ENCODE assay signal across 9 mouse cellular contexts in the genomic region with DNA sequence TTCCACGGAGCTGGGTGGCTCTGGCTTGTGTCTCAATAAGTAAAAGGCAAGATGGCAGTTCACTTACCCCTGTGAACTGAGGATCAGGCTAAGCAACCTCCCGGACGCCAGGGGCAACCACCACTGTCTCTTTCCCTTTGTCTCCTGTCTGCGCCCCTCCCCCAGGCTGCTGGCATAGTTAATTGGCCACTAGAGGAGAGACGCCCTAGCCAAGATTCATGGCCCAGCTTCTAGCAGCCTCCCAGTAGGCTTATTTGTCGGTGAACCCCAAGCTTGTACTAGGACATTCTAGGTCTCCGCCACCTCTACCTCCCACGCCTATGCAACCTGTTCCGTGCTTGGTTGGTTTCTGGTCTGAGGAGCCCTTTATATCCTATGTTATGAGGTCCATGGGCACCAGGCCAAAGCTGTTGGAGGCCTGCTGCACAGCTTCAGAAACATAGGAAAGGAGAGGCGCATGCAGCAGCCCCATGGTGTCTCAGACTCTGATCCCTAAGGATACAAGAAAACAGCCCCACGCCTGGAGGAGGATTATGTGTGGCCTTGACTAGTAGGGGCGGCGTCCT. TPM values are rescaled to one million over a fixed set of nuclear protein-coding genes. Genes with fewer than 3 reads are reported as not detected.
A peak's percentile ranks its signal among the peaks of the same experiment; 100 is the strongest.
DNase-seq lines count a peak whose midpoint lies in the region; ATAC-seq and TF ChIP-seq lines count a peak whose summit lies in the region.
"Had no signal": no experiment of that assay in that cellular context is flagged by ENCODE, and none has a peak within 500 bp of the region (broad histone marks: within the 10 kb centered on the region; RNA-seq: fewer than 3 reads in every experiment).

No protein-coding gene starts in this region.

- peak overlapping the region; percentile 99 for H3K4me2 ChIP-seq in limb, embryonic 13.5 days (replicated peaks)
- peak overlapping the region; percentile 47 for H3K4me2 ChIP-seq in neural tube, embryonic 11.5 days (ENCODE audit: low read depth)

- WGBS in kidney, adult 2 months: 40% methylated on average over 13 of the region's 13 CpGs
- 44% methylated on average over 13 of the region's 13 CpGs for WGBS in limb, embryonic 13.5 days
- WGBS in neural tube, embryonic 11.5 days: 48% methylated on average over 13 of the region's 13 CpGs

- TF ChIP-seq EP300 in ES-Bruce4 (IDR thresholded peaks at IDR 0.05; ENCODE audit: insufficient read depth, low read depth, low read length): no peak

- H3K27me3 ChIP-seq in kidney, adult 2 months (replicated peaks; ENCODE audit: control insufficient read depth, insufficient read depth, low read length): no peaks in the 10 kb centered on the region
- H3K27me3 ChIP-seq in ES-Bruce4 (ENCODE audit: control insufficient read depth, insufficient read depth, low read length, poor library complexity, severe bottlenecking): no peaks in the 10 kb centered on the region
- H3K27me3 ChIP-seq in limb, embryonic 13.5 days: no peaks in the 10 kb centered on the region
- no peaks in the 10 kb centered on the region for H3K27me3 ChIP-seq in neural tube, embryonic 11.5 days (ENCODE audit: control insufficient read depth, insufficient read depth, low read length)

- no peak for TF ChIP-seq POLR2A in kidney, adult 2 months (IDR thresholded peaks at IDR 0.05; ENCODE audit: low read depth, low read length)
- no peak for TF ChIP-seq POLR2A in ES-Bruce4 (IDR thresholded peaks at IDR 0.05; ENCODE audit: insufficient read depth, low read length)

- peaks cover 2% of the 10 kb centered on the region for H3K36me3 ChIP-seq in kidney, adult 2 months (ENCODE audit: control insufficient read depth, insufficient read depth, low read length)
- peaks cover 39% of the 10 kb centered on the region for H3K36me3 ChIP-seq in ES-Bruce4 (ENCODE audit: control insufficient read depth, insufficient read depth, low read length, poor library complexity, severe bottlenecking)
- peaks cover 70% of the 10 kb centered on the region for H3K36me3 ChIP-seq in limb, embryonic 13.5 days
- peaks cover 24% of the 10 kb centered on the region for H3K36me3 ChIP-seq in neural tube, embryonic 11.5 days (ENCODE audit: control insufficient read depth, insufficient read depth, low read length)

- no peak; the same call in 1 of the 2 replicates for ATAC-seq in limb, embryonic 13.5 days (ENCODE audit: low FRiP score, low read depth)
- ATAC-seq in neural tube, embryonic 11.5 days (ENCODE audit: insufficient read depth, low FRiP score, low TSS enrichment): no peak; the same call in 1 of the 2 replicates

- peaks cover 15% of the 10 kb centered on the region for H3K4me1 ChIP-seq in kidney, adult 2 months (ENCODE audit: control insufficient read depth, insufficient read depth, low read length)
- H3K4me1 ChIP-seq in ES-Bruce4 (ENCODE audit: control insufficient read depth, insufficient read depth, low read length): no peaks in the 10 kb centered on the region
- peaks cover 17% of the 10 kb centered on the region for H3K4me1 ChIP-seq in brown adipose tissue, adult 24 weeks (ENCODE audit: control insufficient read depth, insufficient read depth, insufficient read length, low read length)
- H3K4me1 ChIP-seq in limb, embryonic 13.5 days: peaks cover 28% of the 10 kb centered on the region
- peaks cover 18% of the 10 kb centered on the region for H3K4me1 ChIP-seq in neural tube, embryonic 11.5 days (ENCODE audit: control insufficient read depth, insufficient read depth, low read length)

- TF ChIP-seq CTCF in kidney, adult 2 months (conservative IDR thresholded peaks at IDR 0.05; ENCODE audit: insufficient read depth, insufficient read length, low read depth, low read length): no peak
- TF ChIP-seq CTCF in ES-Bruce4 (IDR thresholded peaks at IDR 0.05; ENCODE audit: low read depth, low read length): no peak

- H3K9ac ChIP-seq in ES-Bruce4 (ENCODE audit: low read depth, poor library complexity, severe bottlenecking): peak overlapping the region; percentile 11
- peak overlapping the region; percentile 63 for H3K9ac ChIP-seq in limb, embryonic 13.5 days
- H3K9ac ChIP-seq in neural tube, embryonic 11.5 days (ENCODE audit: low read length): peak overlapping the region; percentile 50

- no peaks in the 10 kb centered on the region for H3K9me3 ChIP-seq in ES-Bruce4 (replicated peaks; ENCODE audit: control insufficient read depth, insufficient read depth, low read length, poor library complexity, severe bottlenecking)
- H3K9me3 ChIP-seq in limb, embryonic 13.5 days: no peaks in the 10 kb centered on the region
- no peaks in the 10 kb centered on the region for H3K9me3 ChIP-seq in neural tube, embryonic 11.5 days (ENCODE audit: control insufficient read depth, low read length)

- H3K27ac ChIP-seq in kidney, adult 2 months (ENCODE audit: insufficient read depth, low read depth, low read length): peak overlapping the region; percentile 91
- H3K27ac ChIP-seq in ES-Bruce4 (ENCODE audit: insufficient read depth, low read length): peak overlapping the region; percentile 77
- peak overlapping the region; percentile 82 for H3K27ac ChIP-seq in brown adipose tissue, adult 24 weeks (replicated peaks; ENCODE audit: low read depth, low read length)
- peak overlapping the region; percentile 97 for H3K27ac ChIP-seq in limb, embryonic 13.5 days
- peak overlapping the region; percentile 88 for H3K27ac ChIP-seq in neural tube, embryonic 11.5 days (ENCODE audit: low read depth, low read length)

- H3K4me3 ChIP-seq in kidney, adult 2 months (ENCODE audit: insufficient read depth, low read depth, low read length): peak overlapping the region; percentile 34
- peak overlapping the region; percentile 65 for H3K4me3 ChIP-seq in ES-Bruce4 (ENCODE audit: low read depth, low read length)
- peak overlapping the region; percentile 33 for H3K4me3 ChIP-seq in brown adipose tissue, adult 24 weeks (ENCODE audit: insufficient read depth, low read depth, low read length)
- H3K4me3 ChIP-seq in limb, embryonic 13.5 days: peak overlapping the region; percentile 86
- peak overlapping the region; percentile 18 for H3K4me3 ChIP-seq in neural tube, embryonic 11.5 days (ENCODE audit: low read depth, low read length)

- DNase-seq in kidney, adult 2 months: peak; percentile 65
- no peak for DNase-seq in kidney, postnatal 4 days
- DNase-seq in gastrocnemius, postnatal 25 days: peak; percentile 40
- DNase-seq in neural tube, embryonic 11.5 days (ENCODE audit: low spot score): peak; percentile 63
- no peak for DNase-seq in natural killer cell, adult 2 months (ENCODE audit: low spot score in 2 of 2)

RNA-seq across cellular contexts. Expression of a gene that starts 0.7 kb away (rescaled TPM):
- polyA plus RNA-seq in kidney, adult 2 months (2012; rRNA removed): 64.8 and 74.5 TPM in 2 replicates
- polyA plus RNA-seq in ES-Bruce4 (2011; ENCODE audit: insufficient read depth, insufficient read length, low read depth, missing spikeins): 18.2 and 21.0 TPM in 2 replicates
- polyA plus RNA-seq in brown adipose tissue, adult 24 weeks (2012; ENCODE audit: insufficient read depth, insufficient read length, missing spikeins): 6.7 and 13.2 TPM in 2 replicates
- 1 to 10 TPM; 7.4 to 8.6 TPM for total RNA-seq in gastrocnemius, postnatal 25 days (2021)
- polyA plus RNA-seq in limb, embryonic 13.5 days (2015; fragmentation: Nextera tagmentation; extraction: Ambion mirVana): 112 and 115 TPM in 2 replicates
- polyA plus RNA-seq in neural tube, embryonic 11.5 days (2014; fragmentation: Nextera tagmentation; extraction: Ambion mirVana): 68.8 and 70.2 TPM in 2 replicates

RNA-seq across cellular contexts. Expression of a gene that starts 15.9 kb away (rescaled TPM):
- polyA plus RNA-seq in kidney, adult 2 months (2012; rRNA removed): 801 and 824 TPM in 2 replicates
- polyA plus RNA-seq in ES-Bruce4 (2011; ENCODE audit: insufficient read depth, insufficient read length, low read depth, missing spikeins): 392 and 406 TPM in 2 replicates
- polyA plus RNA-seq in brown adipose tissue, adult 24 weeks (2012; ENCODE audit: insufficient read depth, insufficient read length, missing spikeins): 289 and 375 TPM in 2 replicates
- total RNA-seq in gastrocnemius, postnatal 25 days (2021): 100 to 1,000 TPM; 118 to 130 TPM
- polyA plus RNA-seq in limb, embryonic 13.5 days (2015; fragmentation: Nextera tagmentation; extraction: Ambion mirVana): 532 and 537 TPM in 2 replicates
- 282 and 291 TPM in 2 replicates for polyA plus RNA-seq in neural tube, embryonic 11.5 days (2014; fragmentation: Nextera tagmentation; extraction: Ambion mirVana)

RNA-seq across cellular contexts. Expression of a gene that starts 26.0 kb away (rescaled TPM):
- polyA plus RNA-seq in kidney, adult 2 months (2012; rRNA removed): 0.03 TPM in 2 replicates
- not detected in 2 replicates for polyA plus RNA-seq in ES-Bruce4 (2011; ENCODE audit: insufficient read depth, insufficient read length, low read depth, missing spikeins)
- polyA plus RNA-seq in brown adipose tissue, adult 24 weeks (2012; ENCODE audit: insufficient read depth, insufficient read length, missing spikeins): not detected in 2 replicates
- under 1 TPM in 1 of 2 experiments, not detected in 1; 0.13 TPM for total RNA-seq in gastrocnemius, postnatal 25 days (2021)
- polyA plus RNA-seq in limb, embryonic 13.5 days (2015; fragmentation: Nextera tagmentation; extraction: Ambion mirVana): 20.9 and 22.1 TPM in 2 replicates
- 0.68 and 0.77 TPM in 2 replicates for polyA plus RNA-seq in neural tube, embryonic 11.5 days (2014; fragmentation: Nextera tagmentation; extraction: Ambion mirVana)

RNA-seq across cellular contexts. Expression of a gene that starts 37.8 kb away (rescaled TPM):
- 24.0 and 27.5 TPM in 2 replicates for polyA plus RNA-seq in kidney, adult 2 months (2012; rRNA removed)
- polyA plus RNA-seq in ES-Bruce4 (2011; ENCODE audit: insufficient read depth, insufficient read length, low read depth, missing spikeins): not detected in 2 replicates
- polyA plus RNA-seq in brown adipose tissue, adult 24 weeks (2012; ENCODE audit: insufficient read depth, insufficient read length, missing spikeins): 0.36 and 1.0 TPM in 2 replicates
- under 1 TPM; 0.33 to 0.80 TPM for total RNA-seq in gastrocnemius, postnatal 25 days (2021)
- polyA plus RNA-seq in limb, embryonic 13.5 days (2015; fragmentation: Nextera tagmentation; extraction: Ambion mirVana): 0.61 and 0.87 TPM in 2 replicates
- 1.6 and 1.7 TPM in 2 replicates for polyA plus RNA-seq in neural tube, embryonic 11.5 days (2014; fragmentation: Nextera tagmentation; extraction: Ambion mirVana)
- total RNA-seq: hematopoietic stem cell, adult 5-6 weeks had no signal

Comparison
In these comparisons a context has a peak if more than half of its experiments do, and no peak if none do; other contexts are left out.
1. DNase-seq: peak in kidney, adult 2 months (single experiment), gastrocnemius, postnatal 25 days (single experiment) and neural tube, embryonic 11.5 days (single experiment); none in kidney, postnatal 4 days (0 of 2) and natural killer cell, adult 2 months (0 of 2).
2. H3K4me3 ChIP-seq: peak in every context shown above with its lines; median percentile 86 in limb, embryonic 13.5 days; 65 in ES-Bruce4; 34 in kidney, adult 2 months; 33 in brown adipose tissue, adult 24 weeks; 18 in neural tube, embryonic 11.5 days.
3. H3K9ac ChIP-seq: peak in every context shown above with its lines; median percentile 63 in limb, embryonic 13.5 days; 50 in neural tube, embryonic 11.5 days; 11 in ES-Bruce4.
4. RNA of a gene that starts 26.0 kb away (polyA plus RNA-seq): 20.9 to 22.1 TPM in limb, embryonic 13.5 days; 0.68 to 0.77 TPM in neural tube, embryonic 11.5 days, 0.03 TPM in kidney, adult 2 months, not detected in ES-Bruce4 and not detected in brown adipose tissue, adult 24 weeks; every median in the first group is over 10 times any median in the second.
5. Peak in every context shown above with its lines, with median percentiles within 50 percentile points of each other: H3K27ac ChIP-seq.